Mouse (Mus musculus): ENCODE data around the gene Eml4. TPM values are rescaled to one million over a fixed set of nuclear protein-coding genes. Genes with fewer than 3 reads are reported as not detected.
A peak's percentile ranks its signal among the peaks of the same experiment; 100 is the strongest.

The Eml4 gene
- polyA plus RNA-seq, 1 experiment from 2014 or later = 15.4 TPM

GRCm38 (mm10) chr17:83384981-83385380 lies 34.2 kb downstream of the Eml4 start:
- 90% methylated on average over 2 of the region's 2 CpGs for WGBS
- no peak overlapping the region for H3K27ac ChIP-seq (replicated peaks)
- H3K9me3 ChIP-seq = no peaks in the 10 kb centered on the region

GRCm38 (mm10) chr17:83387161-83387560 lies 36.4 kb downstream of the Eml4 start:
- ATAC-seq (ENCODE audit: extremely low read depth, insufficient number of reproducible peaks, low FRiP score, low TSS enrichment) = no peak
- H3K9ac ChIP-seq = no peak overlapping the region

More at GRCm38 (mm10) chr17:83384981-83385380, 34.2 kb downstream of the Eml4 start:
- no peaks in the 10 kb centered on the region for H3K27me3 ChIP-seq (replicated peaks)
- H3K4me2 ChIP-seq = no peak overlapping the region
- ATAC-seq (ENCODE audit: extremely low read depth, insufficient number of reproducible peaks, low FRiP score, low TSS enrichment) = no peak
- no peak overlapping the region for H3K9ac ChIP-seq
- H3K36me3 ChIP-seq = peaks cover 4% of the 10 kb centered on the region; the same call in 1 of the 2 replicates
- peaks cover 27% of the 10 kb centered on the region for H3K4me1 ChIP-seq
- H3K4me3 ChIP-seq = no peak overlapping the region

GRCm38 (mm10) chr17:83394013-83394412 lies 43.3 kb downstream of the Eml4 start:
- Histone ChIP-seq H3K9ac (no peak overlapping the region), H3K27ac (replicated peaks) (no peak overlapping the region), H3K36me3 (no peaks in the 10 kb centered on the region), H3K27me3 (replicated peaks) (no peaks in the 10 kb centered on the region), H3K4me1 (peaks cover 38% of the 10 kb centered on the region), H3K4me3 (no peak overlapping the region), H3K4me2 (no peak overlapping the region), H3K9me3 (no peaks in the 10 kb centered on the region)
- 57% methylated on average over 3 of the region's 3 CpGs for WGBS
- ATAC-seq (ENCODE audit: extremely low read depth, insufficient number of reproducible peaks, low FRiP score, low TSS enrichment) = no peak

More at GRCm38 (mm10) chr17:83387161-83387560, 36.4 kb downstream of the Eml4 start:
- no peak overlapping the region for H3K4me2 ChIP-seq
- no peak overlapping the region for H3K27ac ChIP-seq (replicated peaks)
- 0 out of 2 replicates have a peak, but pooled peaks cover 4% of the 10 kb centered on the region for H3K36me3 ChIP-seq
- no peaks in the 10 kb centered on the region for H3K27me3 ChIP-seq (replicated peaks)
- peaks cover 18% of the 10 kb centered on the region for H3K4me1 ChIP-seq
- H3K4me3 ChIP-seq = no peak overlapping the region
- no peaks in the 10 kb centered on the region for H3K9me3 ChIP-seq
- WGBS = 77% methylated on average over 3 of the region's 3 CpGs

GRCm38 (mm10) chr17:83397571-83398100 lies 46.9 kb downstream of the Eml4 start:
- H3K4me1 ChIP-seq = peaks cover 46% of the 10 kb centered on the region
- WGBS = 35% methylated on average over 6 of the region's 6 CpGs
- peak overlapping the region; percentile 69 for H3K27ac ChIP-seq (replicated peaks)
- no peak overlapping the region for H3K4me3 ChIP-seq
- H3K36me3 ChIP-seq = peaks cover 2% of the 10 kb centered on the region; the same call in 1 of the 2 replicates
- H3K27me3 ChIP-seq (replicated peaks) = no peaks in the 10 kb centered on the region
- H3K9me3 ChIP-seq = no peaks in the 10 kb centered on the region
- no peak for ATAC-seq (ENCODE audit: extremely low read depth, insufficient number of reproducible peaks, low FRiP score, low TSS enrichment)
- no peak overlapping the region for H3K9ac ChIP-seq
- H3K4me2 ChIP-seq = peak overlapping the region; percentile 19; the same call in 1 of the 2 replicates

GRCm38 (mm10) chr17:83398756-83399155 lies 48.0 kb downstream of the Eml4 start:
- no peaks in the 10 kb centered on the region for H3K27me3 ChIP-seq (replicated peaks)
- no peak overlapping the region for H3K27ac ChIP-seq (replicated peaks)
- no peak for ATAC-seq (ENCODE audit: extremely low read depth, insufficient number of reproducible peaks, low FRiP score, low TSS enrichment)
- H3K4me1 ChIP-seq = peaks cover 42% of the 10 kb centered on the region
- H3K36me3 ChIP-seq = peaks cover 10% of the 10 kb centered on the region
- WGBS = 78% methylated on average over 1 of the region's 1 CpGs
- no peak overlapping the region for H3K4me2 ChIP-seq
- H3K9ac ChIP-seq = no peak overlapping the region
- no peak overlapping the region for H3K4me3 ChIP-seq
- no peaks in the 10 kb centered on the region for H3K9me3 ChIP-seq

GRCm38 (mm10) chr17:83430607-83431006 lies 79.9 kb downstream of the Eml4 start:
- no peak overlapping the region for H3K27ac ChIP-seq (replicated peaks)
- no peaks in the 10 kb centered on the region for H3K27me3 ChIP-seq (replicated peaks)
- 62% methylated on average over 4 of the region's 4 CpGs for WGBS
- H3K4me2 ChIP-seq = no peak overlapping the region
- no peaks in the 10 kb centered on the region for H3K4me1 ChIP-seq
- no peak for ATAC-seq (ENCODE audit: extremely low read depth, insufficient number of reproducible peaks, low FRiP score, low TSS enrichment)
- H3K4me3 ChIP-seq = no peak overlapping the region
- H3K9me3 ChIP-seq = no peaks in the 10 kb centered on the region
- H3K9ac ChIP-seq = no peak overlapping the region
- peaks cover 48% of the 10 kb centered on the region for H3K36me3 ChIP-seq

GRCm38 (mm10) chr17:83443406-83443805 lies 92.7 kb downstream of the Eml4 start:
- H3K36me3 ChIP-seq = peaks cover 64% of the 10 kb centered on the region
- H3K9ac ChIP-seq = no peak overlapping the region
- H3K9me3 ChIP-seq = no peaks in the 10 kb centered on the region
- ATAC-seq (ENCODE audit: extremely low read depth, insufficient number of reproducible peaks, low FRiP score, low TSS enrichment) = no peak
- H3K27ac ChIP-seq (replicated peaks) = no peak overlapping the region
- WGBS = 78% methylated on average over 4 of the region's 4 CpGs
- peaks cover 6% of the 10 kb centered on the region for H3K4me1 ChIP-seq
- H3K4me2 ChIP-seq = no peak overlapping the region
- no peak overlapping the region for H3K4me3 ChIP-seq
- no peaks in the 10 kb centered on the region for H3K27me3 ChIP-seq (replicated peaks)

- Histone ChIP-seq H3K4me1 (no peaks in the 10 kb centered on the region), H3K27me3 (replicated peaks) (no peaks in the 10 kb centered on the region), H3K4me3 (no peak overlapping the region), H3K9ac (no peak overlapping the region), H3K4me2 (no peak overlapping the region), H3K27ac (replicated peaks) (no peak overlapping the region), H3K9me3 (no peaks in the 10 kb centered on the region), H3K36me3 (peaks cover 84% of the 10 kb centered on the region)
- no peak for ATAC-seq (ENCODE audit: extremely low read depth, insufficient number of reproducible peaks, low FRiP score, low TSS enrichment)
- WGBS = 86% methylated on average over 2 of the region's 2 CpGs
These were observed 98.9 kb downstream of the Eml4 start for GRCm38 (mm10) chr17:83449583-83449982.

GRCm38 (mm10) chr17:83451367-83451766 lies 100.6 kb downstream of the Eml4 start:
- no peaks in the 10 kb centered on the region for H3K9me3 ChIP-seq
- H3K4me3 ChIP-seq = no peak overlapping the region
- H3K4me1 ChIP-seq = no peaks in the 10 kb centered on the region
- no peak for ATAC-seq (ENCODE audit: extremely low read depth, insufficient number of reproducible peaks, low FRiP score, low TSS enrichment)
- 78% methylated on average over 8 of the region's 8 CpGs for WGBS
- H3K4me2 ChIP-seq = no peak overlapping the region
- H3K27me3 ChIP-seq (replicated peaks) = no peaks in the 10 kb centered on the region
- peaks cover 87% of the 10 kb centered on the region for H3K36me3 ChIP-seq
- no peak overlapping the region for H3K27ac ChIP-seq (replicated peaks)
- H3K9ac ChIP-seq = no peak overlapping the region

GRCm38 (mm10) chr17:83451796-83452195 lies 101.1 kb downstream of the Eml4 start:
- peaks cover 90% of the 10 kb centered on the region for H3K36me3 ChIP-seq
- 91% methylated on average over 3 of the region's 3 CpGs for WGBS
- H3K4me3 ChIP-seq = no peak overlapping the region
- no peaks in the 10 kb centered on the region for H3K9me3 ChIP-seq
- H3K27me3 ChIP-seq (replicated peaks) = no peaks in the 10 kb centered on the region
- ATAC-seq (ENCODE audit: extremely low read depth, insufficient number of reproducible peaks, low FRiP score, low TSS enrichment) = no peak
- H3K4me1 ChIP-seq = no peaks in the 10 kb centered on the region
- H3K9ac ChIP-seq = no peak overlapping the region
- H3K27ac ChIP-seq (replicated peaks) = no peak overlapping the region
- no peak overlapping the region for H3K4me2 ChIP-seq

GRCm38 (mm10) chr17:83452451-83452850 lies 101.7 kb downstream of the Eml4 start:
- ATAC-seq (ENCODE audit: extremely low read depth, insufficient number of reproducible peaks, low FRiP score, low TSS enrichment) = no peak
- no peak overlapping the region for H3K4me2 ChIP-seq
- WGBS = 90% methylated on average over 8 of the region's 8 CpGs
- H3K36me3 ChIP-seq = peaks cover 93% of the 10 kb centered on the region
- H3K4me1 ChIP-seq = no peaks in the 10 kb centered on the region
- no peaks in the 10 kb centered on the region for H3K9me3 ChIP-seq
- no peaks in the 10 kb centered on the region for H3K27me3 ChIP-seq (replicated peaks)
- H3K27ac ChIP-seq (replicated peaks) = no peak overlapping the region
- no peak overlapping the region for H3K4me3 ChIP-seq
- H3K9ac ChIP-seq = no peak overlapping the region

- H3K36me3 ChIP-seq = peaks cover 96% of the 10 kb centered on the region
- H3K4me1 ChIP-seq = no peaks in the 10 kb centered on the region
- no peak for ATAC-seq (ENCODE audit: extremely low read depth, insufficient number of reproducible peaks, low FRiP score, low TSS enrichment)
- no peak overlapping the region for H3K4me3 ChIP-seq
- no peaks in the 10 kb centered on the region for H3K9me3 ChIP-seq
- 78% methylated on average over 5 of the region's 5 CpGs for WGBS
- H3K9ac ChIP-seq = no peak overlapping the region
- no peak overlapping the region for H3K27ac ChIP-seq (replicated peaks)
- H3K27me3 ChIP-seq (replicated peaks) = no peaks in the 10 kb centered on the region
- H3K4me2 ChIP-seq = no peak overlapping the region
These were observed 102.9 kb downstream of the Eml4 start for GRCm38 (mm10) chr17:83453587-83453986.
